Mouse (Mus musculus): ENCODE data around the gene Pla2g12b.
"Not testable (repeated sequence)": the region's sequence is repeated elsewhere in the genome, so short reads cannot be mapped to it uniquely, and the experiment has no call there.

The Pla2g12b gene

GRCm38 (mm10) chr10:59402899-59403792, at the start of gene Pla2g12b:
Gene Pla2g12b, plus strand, starts transcription at chr10:59403660.
- DNase-seq (ENCODE audit: low spot score in 2 of 2): no peak

- no peak for DNase-seq (ENCODE audit: low spot score in 2 of 2)
Measured at GRCm38 (mm10) chr10:59354120-59354519, 49.3 kb upstream of the Pla2g12b start.

- DNase-seq (ENCODE audit: low spot score in 2 of 2): no peak
Measured at GRCm38 (mm10) chr10:59355020-59355419, 48.4 kb upstream of the Pla2g12b start.

GRCm38 (mm10) chr10:59358744-59359143, 44.7 kb upstream of the Pla2g12b start:
- DNase-seq (ENCODE audit: low spot score in 2 of 2): no peak

- no peak for DNase-seq (ENCODE audit: low spot score in 2 of 2)
Measured at GRCm38 (mm10) chr10:59363208-59363607, 40.3 kb upstream of the Pla2g12b start.

GRCm38 (mm10) chr10:59364551-59364950, 38.9 kb upstream of the Pla2g12b start:
- no peak for DNase-seq (ENCODE audit: low spot score in 2 of 2)

- DNase-seq (ENCODE audit: low spot score in 2 of 2): peak in 1 of 2 experiments; percentile 3
Measured at GRCm38 (mm10) chr10:59365804-59366589, 37.5 kb upstream of the Pla2g12b start.

GRCm38 (mm10) chr10:59366746-59367145, 36.7 kb upstream of the Pla2g12b start:
- DNase-seq (ENCODE audit: low spot score in 2 of 2): no peak

- no peak for DNase-seq (ENCODE audit: low spot score in 2 of 2)
Measured at GRCm38 (mm10) chr10:59367206-59367605, 36.3 kb upstream of the Pla2g12b start.

- DNase-seq (ENCODE audit: low spot score in 2 of 2): no peak
Measured at GRCm38 (mm10) chr10:59368729-59369128, 34.7 kb upstream of the Pla2g12b start.

- no peak for DNase-seq (ENCODE audit: low spot score in 2 of 2)
Measured at GRCm38 (mm10) chr10:59369426-59369825, 34.0 kb upstream of the Pla2g12b start.

GRCm38 (mm10) chr10:59377906-59378305, 25.6 kb upstream of the Pla2g12b start:
- DNase-seq (ENCODE audit: low spot score in 2 of 2): peak; percentile 8 to 16

GRCm38 (mm10) chr10:59378728-59379127, 24.7 kb upstream of the Pla2g12b start:
- DNase-seq (ENCODE audit: low spot score in 2 of 2): no peak

GRCm38 (mm10) chr10:59379927-59380326, 23.5 kb upstream of the Pla2g12b start:
- no peak for DNase-seq (ENCODE audit: low spot score in 2 of 2)

GRCm38 (mm10) chr10:59380411-59380821, 23.0 kb upstream of the Pla2g12b start:
- DNase-seq (ENCODE audit: low spot score in 2 of 2): no peak

- not testable (repeated sequence) for DNase-seq (ENCODE audit: low spot score in 2 of 2)
Measured at GRCm38 (mm10) chr10:59381563-59381962, 21.9 kb upstream of the Pla2g12b start.

- no peak for DNase-seq (ENCODE audit: low spot score in 2 of 2)
Measured at GRCm38 (mm10) chr10:59386951-59387350, 16.5 kb upstream of the Pla2g12b start.

- no peak for DNase-seq (ENCODE audit: low spot score in 2 of 2)
Measured at GRCm38 (mm10) chr10:59389652-59390051, 13.8 kb upstream of the Pla2g12b start.

GRCm38 (mm10) chr10:59391907-59392306, 11.6 kb upstream of the Pla2g12b start:
- no peak for DNase-seq (ENCODE audit: low spot score in 2 of 2)

- DNase-seq (ENCODE audit: low spot score in 2 of 2): not testable (repeated sequence)
Measured at GRCm38 (mm10) chr10:59395461-59395860, 8.0 kb upstream of the Pla2g12b start, which contains the start of gene Gm10273. Gene Gm10273, plus strand, starts transcription at chr10:59395632.

- no peak for DNase-seq (ENCODE audit: low spot score in 2 of 2)
Measured at GRCm38 (mm10) chr10:59403793-59404149, 311 bp downstream of the Pla2g12b start.

- no peak for DNase-seq (ENCODE audit: low spot score in 2 of 2)
Measured at GRCm38 (mm10) chr10:59408499-59408898, 5.0 kb downstream of the Pla2g12b start.

GRCm38 (mm10) chr10:59410264-59410663, 6.8 kb downstream of the Pla2g12b start:
- no peak for DNase-seq (ENCODE audit: low spot score in 2 of 2)

Data from urinary bladder, adult 18-20 months (tissue).